Mouse (Mus musculus) lung, embryonic 15.5 days (tissue): ENCODE results near the gene Nxf1. TPM values are rescaled to one million over a fixed set of nuclear protein-coding genes. Genes with fewer than 3 reads are reported as not detected.
A peak's percentile ranks its signal among the peaks of the same experiment; 100 is the strongest.
"Not testable (repeated sequence)": the region's sequence is repeated elsewhere in the genome, so short reads cannot be mapped to it uniquely, and the experiment has no call there.

Source experiments
- ATAC-seq: fragments of 200-750 bp; cut with Nextera tagmentation; 2 replicates; pipeline ENCODE4 v1.8.0; 2017; ENCODE audit warnings: moderate number of reproducible peaks, borderline replicate concordance; ENCODE audit not compliant: low FRiP score, low TSS enrichment; ENCODE audit errors: extremely low read depth
- H3K27ac ChIP-seq: fragments of 300-500 bp; sonication (generic); 2 replicates; pipeline ENCODE4 v1.5.1; 2015; ENCODE audit warnings: moderate library complexity, mild to moderate bottlenecking, inconsistent platforms
- H3K27me3 ChIP-seq: fragments of 300-500 bp; sonication (generic); 2 replicates; pipeline ENCODE4 v1.6.1; 2015; ENCODE audit warnings: inconsistent platforms
- H3K36me3 ChIP-seq: fragments of 300-500 bp; sonication (generic); 2 replicates; pipeline ENCODE4 v1.6.1; 2015; ENCODE audit warnings: inconsistent platforms
- H3K4me1 ChIP-seq: fragments of 300-500 bp; sonication (generic); 2 replicates; pipeline ENCODE4 v1.6.1; 2015; ENCODE audit warnings: inconsistent platforms
- H3K4me2 ChIP-seq: fragments of 300-500 bp; sonication (generic); 2 replicates; pipeline ENCODE4 v1.6.1; 2015; ENCODE audit warnings: inconsistent platforms, mild to moderate bottlenecking, moderate library complexity
- H3K4me3 ChIP-seq: fragments of 300-500 bp; sonication (generic); 2 replicates; pipeline ENCODE4 v1.5.1; 2015; ENCODE audit warnings: mild to moderate bottlenecking, inconsistent platforms
- H3K9ac ChIP-seq: fragments of 300-500 bp; sonication (generic); 2 replicates; pipeline ENCODE4 v1.6.1; 2015; ENCODE audit warnings: inconsistent platforms
- H3K9me3 ChIP-seq: fragments of 300-500 bp; sonication (generic); 2 replicates; pipeline ENCODE4 v1.6.1; 2016; ENCODE audit warnings: inconsistent platforms
- WGBS: fragments of 180-500 bp; shearing (Covaris S2); methylation state at CpG from one replicate; pipeline ENCODE4 v1.1.7; 2015; 5-methylcytosine and 5-hydroxymethylcytosine counted together
- polyA plus RNA-seq: library from polyadenylated mRNA; unstranded; fragments of >200 nt; fragmentation: Nextera tagmentation; extraction: Ambion mirVana; gene quantifications from 2 replicates; pipeline ENCODE4 v1.2.1, GENCODE M21; 2015

Nxf1 gene
- polyA plus RNA-seq, 1 experiment from 2014 or later = 198 TPM

DNA sequence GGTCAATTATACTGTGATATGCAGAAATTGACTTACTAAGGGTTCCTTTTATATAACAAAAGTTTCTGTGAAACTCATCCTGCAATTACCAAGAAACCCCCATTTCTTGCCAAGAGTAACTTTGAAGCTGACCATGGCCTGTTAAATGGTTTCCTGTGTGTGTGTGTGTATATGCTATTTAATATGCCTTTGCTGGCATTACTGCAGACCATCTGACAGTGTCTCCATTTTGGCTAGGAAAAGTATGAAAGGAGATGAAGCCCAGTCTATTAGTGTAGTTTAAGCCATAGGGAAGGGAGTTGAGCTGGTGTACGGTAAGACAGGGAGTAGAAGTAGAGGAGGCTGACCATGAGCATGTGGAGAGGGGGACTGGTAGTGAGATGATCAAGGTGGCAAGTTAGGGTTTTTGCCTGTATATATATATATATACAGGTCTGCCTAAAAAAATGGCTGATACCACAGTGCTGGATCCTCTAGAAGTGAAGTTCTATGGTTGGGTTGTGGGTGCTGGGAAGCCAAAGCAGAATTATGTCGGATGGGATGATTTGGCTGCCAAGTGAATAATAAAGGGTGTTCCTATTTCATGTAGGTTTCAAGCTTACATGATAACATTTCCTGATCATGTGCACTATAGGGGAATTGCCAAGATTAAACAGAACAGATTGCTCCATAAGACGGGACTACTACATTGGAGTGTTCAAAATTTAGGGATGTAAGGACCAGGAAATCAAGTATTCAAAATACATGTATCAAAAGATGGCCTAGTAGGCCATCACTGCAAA is 30.1 kb upstream of the Nxf1 start:
- no peak overlapping the region for H3K9ac ChIP-seq
- WGBS = 15% methylated on average over 3 of the region's 3 CpGs
- H3K4me3 ChIP-seq = no peak overlapping the region
- no peaks in the 10 kb centered on the region for H3K9me3 ChIP-seq
- peaks cover 28% of the 10 kb centered on the region for H3K36me3 ChIP-seq
- H3K4me2 ChIP-seq = no peak overlapping the region
- no peaks in the 10 kb centered on the region for H3K27me3 ChIP-seq
- peaks cover 28% of the 10 kb centered on the region for H3K4me1 ChIP-seq
- ATAC-seq = no peak
- no peak overlapping the region for H3K27ac ChIP-seq

- Histone ChIP-seq H3K4me3 (no peak overlapping the region), H3K4me1 (peaks cover 22% of the 10 kb centered on the region), H3K9me3 (no peaks in the 10 kb centered on the region), H3K4me2 (no peak overlapping the region), H3K9ac (no peak overlapping the region), H3K27ac (no peak overlapping the region), H3K27me3 (no peaks in the 10 kb centered on the region), H3K36me3 (peaks cover 28% of the 10 kb centered on the region)
- 13% methylated on average over 5 of the region's 5 CpGs for WGBS
- no peak for ATAC-seq
Observed at GRCm38 (mm10) chr19:8727495-8728114, 29.3 kb upstream of the Nxf1 start.

GRCm38 (mm10) chr19:8728335-8729099 is 28.4 kb upstream of the Nxf1 start:
- H3K4me3 ChIP-seq, ATAC-seq, H3K27ac ChIP-seq, H3K9me3 ChIP-seq, H3K4me2 ChIP-seq, H3K27me3 ChIP-seq, H3K9ac ChIP-seq: not testable (repeated sequence)
- WGBS = 27% methylated on average over 3 of the region's 3 CpGs
- Histone ChIP-seq H3K36me3 (peaks cover 28% of the 10 kb centered on the region), H3K4me1 (peaks cover 22% of the 10 kb centered on the region)

- H3K9me3 ChIP-seq = no peaks in the 10 kb centered on the region
- H3K4me2 ChIP-seq = no peak overlapping the region
- H3K36me3 ChIP-seq = peaks cover 18% of the 10 kb centered on the region
- no peaks in the 10 kb centered on the region for H3K27me3 ChIP-seq
- H3K9ac ChIP-seq = no peak overlapping the region
- no peak overlapping the region for H3K4me3 ChIP-seq
- WGBS = 68% methylated on average over 3 of the region's 3 CpGs
- no peak overlapping the region for H3K27ac ChIP-seq
- peaks cover 12% of the 10 kb centered on the region for H3K4me1 ChIP-seq
- ATAC-seq = no peak
Observed at GRCm38 (mm10) chr19:8734334-8734733, 22.5 kb upstream of the Nxf1 start.

DNA sequence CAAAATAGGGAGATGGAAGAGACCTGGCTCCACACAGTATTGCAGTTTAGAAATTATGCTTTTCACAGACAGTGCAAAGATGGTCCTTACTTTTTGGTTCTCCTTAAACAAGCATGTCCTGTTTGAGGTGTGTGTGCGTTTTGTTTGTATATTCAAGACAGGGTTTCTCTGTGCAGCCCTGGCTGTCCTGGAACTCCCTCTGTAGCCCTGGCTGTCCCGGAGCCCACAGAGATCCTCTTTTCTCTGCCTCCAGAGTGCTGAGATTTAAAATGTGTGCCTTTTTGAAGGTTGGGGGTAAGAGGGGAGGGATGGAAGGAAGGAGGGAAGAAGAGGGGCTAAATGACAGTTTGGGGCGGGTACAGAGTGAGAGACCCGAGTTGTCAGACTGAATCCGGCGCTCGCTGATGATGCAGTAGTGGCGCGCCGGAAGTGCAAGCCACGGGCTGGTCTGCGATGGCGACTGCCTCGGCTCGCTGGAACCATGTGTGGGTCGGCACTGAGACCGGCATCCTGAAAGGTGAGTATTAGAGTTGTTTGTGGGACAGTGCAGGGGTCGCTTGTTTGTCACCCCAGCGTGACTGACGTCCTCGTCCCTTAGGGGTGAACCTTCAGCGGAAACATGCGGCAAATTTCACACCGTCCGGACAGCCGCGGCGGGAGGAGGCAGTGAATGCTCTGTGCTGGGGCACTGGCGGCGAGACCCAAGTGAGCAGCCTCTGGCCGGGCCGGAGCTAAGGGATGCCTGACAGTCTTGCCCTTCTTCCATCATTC is 21.3 kb upstream of the Nxf1 start, which contains the start of gene Wdr74:
Wdr74 (plus strand) TSS at position 439 of the 771 bp plus-strand sequence.
- Histone ChIP-seq H3K27me3 (no peaks in the 10 kb centered on the region), H3K36me3 (peaks cover 31% of the 10 kb centered on the region), H3K9ac (peak within 1 kb of the TSS; percentile 82), H3K9me3 (no peaks in the 10 kb centered on the region), H3K27ac (peak within 1 kb of the TSS; percentile 48), H3K4me1 (peaks cover 16% of the 10 kb centered on the region), H3K4me3 (peak within 1 kb of the TSS; percentile 97), H3K4me2 (peak within 1 kb of the TSS; percentile 90)
- WGBS = under 1% methylated on average over 32 of the region's 32 CpGs
- ATAC-seq = peak; percentile 89

DNA sequence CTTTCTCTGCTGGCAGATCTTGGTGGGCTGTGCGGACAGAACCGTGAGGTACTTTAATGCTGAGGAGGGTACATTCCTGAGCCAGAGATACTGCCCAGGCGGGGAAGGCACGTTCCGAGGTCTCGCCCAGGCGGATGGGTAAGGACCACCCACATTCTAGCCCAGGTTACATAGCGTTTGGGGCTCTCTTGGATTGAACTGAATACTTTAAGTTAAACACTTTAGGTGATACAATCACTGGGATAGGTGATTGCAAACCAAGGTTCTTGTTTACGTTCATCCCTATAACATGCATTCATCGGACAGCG is 20.8 kb upstream of the Nxf1 start:
- 2% methylated on average over 11 of the region's 11 CpGs for WGBS
- Histone ChIP-seq H3K27ac (peak overlapping the region; percentile 48), H3K4me1 (peaks cover 21% of the 10 kb centered on the region), H3K9ac (peak overlapping the region; percentile 82), H3K4me3 (peak overlapping the region; percentile 97), H3K9me3 (no peaks in the 10 kb centered on the region), H3K4me2 (peak overlapping the region; percentile 90), H3K36me3 (peaks cover 32% of the 10 kb centered on the region), H3K27me3 (no peaks in the 10 kb centered on the region)
- peak; percentile 43; the same call in 1 of the 2 replicates for ATAC-seq

DNA sequence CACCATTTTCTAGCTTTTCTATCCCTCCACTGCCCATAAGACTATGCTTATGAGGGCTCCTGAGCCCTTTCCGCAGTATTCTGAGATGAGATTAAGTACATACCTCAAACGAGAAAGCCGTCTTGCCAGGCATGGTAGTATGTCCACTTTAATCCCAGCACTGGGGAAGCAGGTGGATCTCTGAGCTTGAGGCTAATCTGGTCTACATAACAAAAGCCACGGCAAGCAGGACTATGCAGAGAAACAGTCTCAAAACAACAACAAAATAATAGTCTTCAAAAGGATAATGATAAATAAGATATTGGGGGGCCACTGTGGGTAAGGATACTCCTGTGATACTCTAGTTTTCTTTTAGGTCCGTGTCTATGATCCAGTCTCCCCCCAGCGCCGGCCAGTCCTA is 18.0 kb upstream of the Nxf1 start:
- H3K4me3 ChIP-seq = no peak overlapping the region
- H3K4me2 ChIP-seq = no peak overlapping the region
- WGBS = 84% methylated on average over 7 of the region's 7 CpGs
- H3K9me3 ChIP-seq = no peaks in the 10 kb centered on the region
- no peak overlapping the region for H3K27ac ChIP-seq
- H3K9ac ChIP-seq = no peak overlapping the region
- peaks cover 45% of the 10 kb centered on the region for H3K36me3 ChIP-seq
- H3K4me1 ChIP-seq = peaks cover 33% of the 10 kb centered on the region
- no peaks in the 10 kb centered on the region for H3K27me3 ChIP-seq
- no peak for ATAC-seq

GRCm38 (mm10) chr19:8739646-8740045 is 17.2 kb upstream of the Nxf1 start:
- Histone ChIP-seq H3K27ac (no peak overlapping the region), H3K4me3 (no peak overlapping the region), H3K9me3 (no peaks in the 10 kb centered on the region), H3K4me1 (peaks cover 33% of the 10 kb centered on the region), H3K4me2 (no peak overlapping the region), H3K36me3 (peaks cover 52% of the 10 kb centered on the region), H3K27me3 (no peaks in the 10 kb centered on the region), H3K9ac (no peak overlapping the region)
- 89% methylated on average over 6 of the region's 6 CpGs for WGBS
- ATAC-seq = no peak

DNA sequence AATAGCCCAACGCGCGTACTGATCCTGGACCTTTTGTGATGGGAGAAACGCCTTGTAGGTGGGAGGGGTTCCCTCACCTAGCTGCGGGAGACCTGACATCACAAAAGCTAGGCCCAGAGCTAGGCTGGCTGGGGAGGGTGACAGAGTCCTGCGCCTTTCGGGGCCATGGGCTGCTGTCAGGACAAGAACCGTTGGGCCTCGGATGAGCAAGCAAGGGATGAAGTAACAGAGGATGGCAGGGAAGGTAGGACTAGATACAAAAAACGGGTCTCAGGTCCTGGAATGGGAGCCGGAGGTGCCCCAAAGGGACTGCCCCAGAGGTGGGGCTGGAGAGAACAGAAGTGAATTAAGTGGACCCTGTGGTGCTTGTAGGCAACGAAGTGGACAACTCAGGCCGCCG is 16.3 kb upstream of the Nxf1 start, which contains the start of gene 1700092M07Rik:
1700092M07Rik (plus strand) TSS at position 116 of the 400 bp plus-strand sequence.
- Histone ChIP-seq H3K27me3 (no peaks in the 10 kb centered on the region), H3K36me3 (peaks cover 62% of the 10 kb centered on the region), H3K4me1 (peaks cover 29% of the 10 kb centered on the region), H3K9ac (peak within 1 kb of the TSS; percentile 77), H3K9me3 (no peaks in the 10 kb centered on the region), H3K27ac (peak within 1 kb of the TSS; percentile 98), H3K4me3 (peak within 1 kb of the TSS; percentile 66), H3K4me2 (peak within 1 kb of the TSS; percentile 84)
- 62% methylated on average over 14 of the region's 14 CpGs for WGBS
- ATAC-seq = no peak

DNA sequence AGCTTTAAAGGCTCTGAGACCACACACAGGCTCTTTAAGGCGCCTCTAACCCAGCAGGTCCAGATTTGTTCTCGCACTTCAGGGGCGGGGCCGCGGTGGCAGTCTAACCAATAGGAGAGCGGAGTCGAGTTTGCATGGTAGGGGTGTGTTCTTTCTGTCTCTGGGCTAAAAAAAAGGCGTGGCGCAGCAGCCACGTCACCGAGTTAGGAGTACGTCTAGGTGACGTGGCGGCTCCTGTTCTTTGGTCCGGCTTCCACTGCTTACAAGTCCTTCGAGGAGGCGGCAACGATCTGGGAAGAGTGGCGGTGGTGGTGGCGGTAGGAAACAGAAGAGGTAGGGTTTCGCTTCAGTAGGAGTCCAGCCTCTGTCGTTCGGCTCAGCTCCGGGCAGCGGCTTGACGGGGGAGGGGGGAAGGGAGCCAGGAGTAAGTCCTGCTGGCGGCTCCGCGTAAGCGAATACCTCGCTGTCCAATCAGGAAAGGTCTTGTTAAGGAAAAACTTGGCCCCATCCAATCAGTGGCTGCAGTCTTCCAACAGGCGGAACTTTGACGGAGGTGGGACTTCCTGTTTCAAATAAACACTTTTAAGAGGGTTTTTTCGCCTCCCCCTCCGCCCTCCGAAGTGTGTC is 15.5 kb upstream of the Nxf1 start, which contains the start of gene Stx5a:
Stx5a (plus strand) TSS at position 171 of the 627 bp plus-strand sequence.
- Histone ChIP-seq H3K4me3 (peak within 1 kb of the TSS; percentile 66), H3K9me3 (no peaks in the 10 kb centered on the region), H3K27ac (peak within 1 kb of the TSS; percentile 98), H3K9ac (peak within 1 kb of the TSS; percentile 77), H3K36me3 (peaks cover 70% of the 10 kb centered on the region), H3K4me1 (peaks cover 29% of the 10 kb centered on the region), H3K27me3 (no peaks in the 10 kb centered on the region), H3K4me2 (peak within 1 kb of the TSS; percentile 84)
- under 1% methylated on average over 36 of the region's 36 CpGs for WGBS
- ATAC-seq = peak; percentile 98

DNA sequence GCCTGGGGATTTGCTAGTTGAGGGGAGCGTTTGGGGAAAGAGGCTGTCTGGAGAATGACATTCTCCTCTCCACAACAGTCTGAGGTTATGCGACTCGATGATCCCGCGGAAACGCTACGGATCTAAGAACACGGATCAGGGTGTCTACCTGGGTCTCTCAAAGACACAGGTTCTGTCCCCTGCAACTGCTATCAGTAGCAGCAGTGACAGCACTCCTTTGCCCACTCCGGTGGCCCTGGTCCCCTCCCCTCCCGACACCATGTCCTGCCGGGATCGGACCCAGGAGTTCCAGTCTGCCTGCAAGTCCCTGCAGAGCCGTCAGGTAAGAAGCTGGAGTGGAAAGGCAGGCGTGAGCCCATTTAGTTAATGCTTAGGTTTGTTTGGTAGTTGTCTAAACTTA is 14.7 kb upstream of the Nxf1 start:
- H3K9me3 ChIP-seq = no peaks in the 10 kb centered on the region
- peak overlapping the region; percentile 98 for H3K27ac ChIP-seq
- 9% methylated on average over 14 of the region's 14 CpGs for WGBS
- peak overlapping the region; percentile 77 for H3K9ac ChIP-seq
- peaks cover 78% of the 10 kb centered on the region for H3K36me3 ChIP-seq
- H3K4me1 ChIP-seq = peaks cover 21% of the 10 kb centered on the region
- ATAC-seq = no peak
- H3K4me3 ChIP-seq = peak overlapping the region; percentile 66
- no peaks in the 10 kb centered on the region for H3K27me3 ChIP-seq
- peak overlapping the region; percentile 84 for H3K4me2 ChIP-seq
